Mouse (Mus musculus) kidney, adult 2 months (tissue): ENCODE data around the gene Calml3.

Source experiments
- CTCF ChIP-seq: fragments of 200-500 bp; conservative IDR thresholded peaks from 2 replicates; pipeline ENCODE4 v1.5.1; 2011; ENCODE audit warnings: low read depth, mild to moderate bottlenecking, control low read depth, low read length, moderate library complexity, mixed read lengths; ENCODE audit not compliant: insufficient read depth, insufficient read length
- POLR2A ChIP-seq: fragments of 200-500 bp; IDR thresholded peaks from one replicate; pipeline ENCODE4 v1.6.1; 2011; ENCODE audit warnings: low read depth, low read length, control low read depth

DNA sequence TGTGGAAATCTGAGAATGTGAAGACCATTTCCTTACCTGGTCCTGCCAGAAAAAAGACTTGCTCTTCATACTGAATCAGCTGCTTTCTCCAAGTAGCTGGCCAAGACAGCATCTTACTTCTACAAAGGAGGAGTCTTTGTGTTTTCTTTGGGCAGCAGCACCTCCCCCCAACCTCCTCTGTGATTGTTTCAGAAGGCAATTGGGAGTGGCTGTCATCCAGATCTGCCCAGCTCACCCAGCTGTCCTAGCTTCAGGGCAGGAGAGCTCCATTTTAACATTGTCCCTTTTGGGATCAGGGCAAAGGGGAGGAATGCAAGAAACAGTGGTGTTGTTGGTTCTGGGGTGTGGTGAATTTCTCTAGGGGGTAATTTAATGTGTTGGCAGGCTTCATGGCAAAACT, 37.0 kb downstream of the Calml3 start:
- TF ChIP-seq CTCF, result no peak
- TF ChIP-seq POLR2A, result no peak
